Mouse (Mus musculus) gastrocnemius, adult 18-20 months (tissue): ENCODE measurements at regions not wholly inside any gene's neighbourhood (a gene's known extent, or its start where the extent isn't known, plus 50 kb on each side); places are given as distances from the start of the nearest gene placed in this dataset.
"Not testable (repeated sequence)": the region's sequence is repeated elsewhere in the genome, so short reads cannot be mapped to it uniquely, and the experiment has no call there.

Source experiments
- DNase-seq: peaks from one replicate; pipeline ENCODE4 v3.0.0; 2021; ENCODE audit warnings: low spot score

- DNase-seq, result not testable (repeated sequence)
These were observed 352.3 kb upstream of the Snrpn start for GRCm38 (mm10) chr7:60492028-60492995.

- DNase-seq, result not testable (repeated sequence)
These were observed 347.9 kb upstream of the Snrpn start for GRCm38 (mm10) chr7:60487839-60488454.

DNA sequence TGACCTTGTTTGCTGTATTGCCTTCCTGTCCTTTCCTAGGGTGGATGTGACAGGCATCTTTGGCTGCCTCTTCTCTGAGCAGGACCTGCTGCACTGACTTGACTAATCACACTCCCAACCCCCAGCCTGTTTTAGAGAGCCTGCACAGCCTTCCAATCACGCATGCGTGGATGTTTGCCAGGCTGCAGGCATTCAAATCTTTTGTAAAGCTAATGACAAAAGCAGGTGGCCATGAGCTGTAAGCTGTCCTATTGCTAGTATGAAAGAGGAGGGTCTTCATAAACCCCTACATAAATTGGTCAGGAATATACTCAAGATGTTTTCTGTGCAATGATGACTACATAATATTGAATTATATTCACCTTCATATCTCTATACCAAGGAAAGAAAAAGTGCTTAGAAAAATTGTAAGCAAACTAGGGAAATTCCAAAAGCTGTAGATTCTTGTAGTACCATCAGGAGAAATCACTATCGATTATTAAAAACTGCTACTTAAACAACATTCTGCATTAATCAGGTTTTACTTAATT, 310.1 kb upstream of the Snrpn start:
- DNase-seq, result not testable (repeated sequence)

DNA sequence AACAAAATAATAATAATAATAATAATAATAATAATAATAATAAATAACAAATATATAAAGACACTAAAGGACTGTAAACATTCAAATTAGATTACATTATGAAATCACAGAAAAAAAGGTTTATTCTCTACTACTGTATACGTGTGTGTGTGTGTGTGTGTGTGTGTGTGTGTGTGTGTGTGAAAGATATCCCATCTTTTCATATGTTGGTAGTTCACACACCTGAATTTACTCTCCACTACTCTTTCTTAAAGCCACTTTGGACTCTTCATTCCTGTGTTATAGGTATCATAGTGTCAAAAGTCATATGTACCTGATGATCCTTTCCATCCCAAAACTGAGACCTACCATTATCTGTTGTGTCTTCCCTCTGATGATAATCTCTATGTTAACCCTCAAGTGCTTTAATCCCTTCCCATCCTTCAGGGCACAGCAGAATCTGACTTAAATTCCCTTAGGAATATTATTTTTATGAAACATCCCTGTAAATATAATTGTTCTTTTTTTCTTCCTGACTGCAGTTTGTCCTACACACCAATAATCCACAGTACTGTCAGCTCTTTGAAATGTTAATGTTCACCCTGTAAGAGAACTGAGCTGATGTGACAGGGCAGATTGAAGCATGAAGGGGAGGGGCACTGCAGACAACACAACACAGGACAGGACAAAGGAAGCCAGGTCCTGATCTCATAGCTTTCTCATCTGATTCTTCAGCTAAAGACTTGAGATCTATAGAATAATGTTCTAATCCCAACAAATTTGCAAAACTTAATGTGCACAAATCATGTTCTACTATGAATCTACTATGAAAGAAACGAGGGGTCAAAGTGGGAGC, 309.4 kb upstream of the Snrpn start:
- DNase-seq, result not testable (repeated sequence)

DNA sequence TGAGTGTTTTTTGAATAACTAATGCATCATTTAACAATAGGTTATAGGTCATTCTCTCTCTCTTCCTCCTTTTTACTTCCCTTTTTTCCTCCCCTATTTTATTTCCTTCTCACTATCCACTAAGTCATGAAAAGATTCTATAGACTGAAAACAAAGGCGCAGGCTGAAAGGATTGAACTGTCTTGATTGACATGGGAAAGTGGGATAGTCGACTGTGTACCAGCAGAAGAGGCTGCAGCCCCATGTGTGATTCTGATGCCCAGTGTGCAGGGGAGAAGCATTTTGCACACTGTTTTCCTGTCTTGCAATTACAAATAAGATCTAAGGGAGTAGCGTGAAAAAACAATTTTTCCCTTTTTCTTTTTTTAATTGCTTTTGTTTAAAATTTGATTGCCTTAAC, 298.8 kb upstream of the Snrpn start:
- no peak for DNase-seq

- DNase-seq, result peak; percentile 9
These were observed 251.2 kb upstream of the Snrpn start for GRCm38 (mm10) chr7:60391011-60391863.

GRCm38 (mm10) chr7:60386957-60387356, 246.9 kb upstream of the Snrpn start:
- not testable (repeated sequence) for DNase-seq

GRCm38 (mm10) chr7:60374001-60374400, 234.0 kb upstream of the Snrpn start:
- DNase-seq, result not testable (repeated sequence)

- not testable (repeated sequence) for DNase-seq
These were observed 212.2 kb upstream of the Snrpn start for GRCm38 (mm10) chr7:60352206-60352605.
